Mouse (Mus musculus) testis, adult 2 months (tissue): Measurements from ENCODE around the gene Bach2. TPM values are rescaled to one million over a fixed set of nuclear protein-coding genes. Genes with fewer than 3 reads are reported as not detected.

ENCODE experiments used
- H3K27ac ChIP-seq: fragments of 200-500 bp; 2 replicates; pipeline ENCODE4 v1.5.1; 2012; ENCODE audit warnings: low read depth, low read length; ENCODE audit not compliant: control insufficient read depth, insufficient read depth
- H3K27me3 ChIP-seq: fragments of 200-500 bp; 2 replicates; pipeline ENCODE4 v1.6.1; 2012; ENCODE audit warnings: mild to moderate bottlenecking, low read length, moderate library complexity; ENCODE audit not compliant: control insufficient read depth, insufficient read depth
- H3K36me3 ChIP-seq: fragments of 200-500 bp; 2 replicates; pipeline ENCODE4 v1.6.1; 2012; ENCODE audit warnings: mild to moderate bottlenecking, low read length; ENCODE audit not compliant: control insufficient read depth, insufficient read depth
- H3K4me1 ChIP-seq: fragments of 200-500 bp; 2 replicates; pipeline ENCODE4 v1.6.1; 2012; ENCODE audit warnings: low read length; ENCODE audit not compliant: control insufficient read depth, insufficient read depth
- H3K4me3 ChIP-seq: fragments of 200-500 bp; 2 replicates; pipeline ENCODE4 v1.5.1; 2012; ENCODE audit warnings: low read depth, mild to moderate bottlenecking, low read length, moderate library complexity, mixed read lengths; ENCODE audit not compliant: control insufficient read depth
- CTCF ChIP-seq: fragments of 200-500 bp; IDR thresholded peaks from 2 replicates; pipeline ENCODE4 v1.5.1; 2012; ENCODE audit warnings: low read depth, mild to moderate bottlenecking, inconsistent platforms, low read length, moderate library complexity; ENCODE audit not compliant: control insufficient read depth, insufficient read depth, insufficient replicate concordance
- POLR2A ChIP-seq: fragments of 200-500 bp; IDR thresholded peaks from 2 replicates; pipeline ENCODE4 v1.6.1; 2012; ENCODE audit warnings: low read depth, mild to moderate bottlenecking, inconsistent platforms, low read length, moderate library complexity; ENCODE audit not compliant: control insufficient read depth
- polyA plus RNA-seq: library from polyadenylated mRNA; depleted of rRNA; stranded (reverse); fragments of >200 nt; gene quantifications from 2 replicates; pipeline ENCODE4 v1.2.3, GENCODE M21; 2012

Gene Bach2
- polyA plus RNA-seq, 1 experiment = 2.3 TPM

DNA sequence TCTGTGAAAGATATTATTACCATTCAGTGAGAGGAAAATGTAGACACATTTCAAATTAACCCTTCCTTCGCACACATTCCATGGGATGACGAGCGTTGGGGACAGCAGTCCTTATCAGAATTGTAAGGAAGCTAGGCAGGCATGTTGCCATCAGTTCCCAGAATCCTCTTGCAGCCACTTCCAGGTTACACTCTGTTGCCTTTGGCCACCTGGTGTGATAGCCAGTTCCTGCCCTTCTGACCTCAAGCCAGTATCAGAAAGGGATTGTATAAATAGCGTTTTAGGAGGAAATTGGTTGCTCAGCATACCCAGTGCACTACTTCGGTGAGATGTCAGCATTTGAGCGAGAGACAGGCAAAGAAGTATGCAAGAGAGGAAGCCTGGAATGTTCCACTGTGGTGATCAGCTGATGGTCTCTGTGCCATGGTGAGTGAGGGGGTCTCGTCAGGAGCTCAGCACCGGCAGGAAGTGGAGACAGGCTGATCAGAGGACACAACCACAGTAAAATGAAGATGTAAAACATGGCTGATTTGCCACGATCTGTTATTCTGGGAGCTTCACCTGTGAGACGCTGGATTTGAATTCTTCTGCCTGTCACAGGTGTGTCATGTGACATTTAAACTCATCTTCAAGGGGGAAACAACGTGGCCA is 9.0 kb downstream of the Bach2 start:
- no peak for TF ChIP-seq POLR2A
- no peak for TF ChIP-seq CTCF
- Histone ChIP-seq H3K36me3 (no peaks in the 10 kb centered on the region), H3K4me3 (no peak overlapping the region), H3K27me3 (no peaks in the 10 kb centered on the region), H3K27ac (no peak overlapping the region), H3K4me1 (no peaks in the 10 kb centered on the region)

DNA sequence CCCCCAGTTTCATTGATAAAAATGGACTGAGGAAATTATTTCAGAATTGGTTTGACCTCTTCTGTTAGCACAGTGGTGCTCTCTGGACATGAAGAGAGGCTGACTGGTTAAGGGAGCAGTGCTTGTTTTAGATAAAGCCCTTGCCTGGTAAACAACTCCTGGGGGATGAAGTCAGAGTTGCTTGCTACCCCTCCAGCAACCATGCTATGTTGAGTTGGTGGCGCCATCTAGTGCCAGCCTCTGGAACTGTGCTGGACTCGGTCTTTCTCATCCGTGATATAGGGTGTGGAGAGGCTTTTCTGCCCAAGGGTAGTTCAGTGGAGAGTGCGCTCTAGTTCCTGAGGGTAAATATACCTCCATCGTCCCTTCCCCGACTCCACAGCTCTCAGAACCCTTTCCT is 9.6 kb downstream of the Bach2 start:
- TF ChIP-seq CTCF (peak; percentile 94), POLR2A (no peak)
- H3K4me1 ChIP-seq = no peaks in the 10 kb centered on the region
- H3K27ac ChIP-seq = no peak overlapping the region
- H3K27me3 ChIP-seq = no peaks in the 10 kb centered on the region
- no peaks in the 10 kb centered on the region for H3K36me3 ChIP-seq
- no peak overlapping the region for H3K4me3 ChIP-seq

DNA sequence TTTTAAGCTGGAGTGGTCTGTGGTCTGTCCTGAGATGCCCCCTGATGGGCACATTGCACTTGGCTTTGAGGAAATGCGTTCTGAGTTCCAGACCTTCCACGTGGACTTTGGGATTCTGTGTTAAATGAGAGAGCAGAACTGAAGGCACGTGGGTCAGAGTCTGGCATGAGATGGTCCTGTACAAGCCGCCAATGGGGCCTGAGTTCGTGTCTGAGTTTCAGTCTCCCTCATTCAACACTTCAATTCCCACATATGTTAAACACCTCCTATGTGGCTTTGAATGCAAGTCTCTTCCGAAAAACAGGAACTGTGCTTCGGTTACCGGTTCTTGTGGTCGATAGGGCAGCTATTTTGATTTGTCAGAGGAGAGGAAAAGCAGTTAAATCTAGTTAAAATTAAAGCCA is 10.4 kb downstream of the Bach2 start:
- H3K36me3 ChIP-seq = no peaks in the 10 kb centered on the region
- no peak overlapping the region for H3K4me3 ChIP-seq
- H3K27ac ChIP-seq = no peak overlapping the region
- TF ChIP-seq POLR2A (no peak), CTCF (no peak)
- H3K4me1 ChIP-seq = no peaks in the 10 kb centered on the region
- H3K27me3 ChIP-seq = no peaks in the 10 kb centered on the region

GRCm38 (mm10) chr4:32249748-32250332 is 11.2 kb downstream of the Bach2 start:
- Histone ChIP-seq H3K27me3 (no peaks in the 10 kb centered on the region), H3K4me3 (no peak overlapping the region), H3K36me3 (no peaks in the 10 kb centered on the region), H3K4me1 (no peaks in the 10 kb centered on the region), H3K27ac (no peak overlapping the region)
- TF ChIP-seq POLR2A (no peak), CTCF (no peak)

DNA sequence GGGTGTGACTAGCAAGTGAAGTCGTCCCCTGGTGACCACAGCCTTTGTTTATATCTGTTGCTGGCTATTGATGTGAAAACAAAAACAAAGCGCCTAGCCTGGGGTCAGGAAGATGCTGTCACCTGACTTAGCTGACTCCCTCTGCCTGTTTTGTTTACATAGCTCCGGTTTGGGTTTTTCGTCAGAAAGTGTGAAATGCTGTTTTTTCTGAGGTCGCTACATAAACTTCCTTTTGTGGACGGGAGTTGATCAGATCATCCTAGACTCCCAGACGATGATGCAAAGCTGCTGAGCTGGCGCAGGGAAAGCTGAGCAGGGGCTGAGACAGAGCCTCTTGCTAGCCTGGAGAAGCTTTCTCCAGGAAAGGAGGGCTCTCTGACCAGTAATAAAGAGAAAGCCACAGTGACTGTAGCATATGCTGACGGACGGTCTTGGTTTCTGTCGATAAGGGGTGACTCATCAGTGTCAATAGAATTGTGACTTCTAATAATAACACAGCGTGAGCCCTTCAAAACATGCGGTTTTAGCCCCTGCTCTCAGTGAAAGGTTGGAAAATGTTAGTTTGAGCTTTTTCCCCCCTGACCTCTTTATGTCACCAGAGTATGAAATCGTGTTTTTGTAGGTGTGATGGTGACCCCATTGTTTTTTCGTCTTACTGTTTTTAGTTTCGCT is 11.9 kb downstream of the Bach2 start:
- TF ChIP-seq CTCF (no peak), POLR2A (no peak)
- Histone ChIP-seq H3K27ac (no peak overlapping the region), H3K36me3 (no peaks in the 10 kb centered on the region), H3K4me3 (no peak overlapping the region), H3K4me1 (no peaks in the 10 kb centered on the region), H3K27me3 (no peaks in the 10 kb centered on the region)

DNA sequence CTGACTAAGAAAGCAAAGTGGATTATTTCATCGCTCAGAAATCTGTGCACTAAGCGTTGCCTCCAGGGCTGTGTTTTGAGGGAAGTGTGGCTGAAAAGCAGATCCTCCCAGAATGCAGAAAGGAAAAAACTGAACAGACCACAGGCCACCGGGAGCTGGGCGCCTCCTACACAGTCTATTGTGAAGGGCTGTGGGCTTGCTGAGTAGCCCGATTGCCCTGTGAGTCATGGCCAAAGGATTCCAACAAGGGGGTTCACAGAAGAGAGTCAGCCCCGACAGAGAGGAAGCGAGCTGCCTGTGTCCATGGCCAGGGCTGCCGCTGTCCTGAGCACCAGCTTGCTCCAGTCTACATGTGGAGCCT is 12.4 kb downstream of the Bach2 start:
- Histone ChIP-seq H3K4me1 (no peaks in the 10 kb centered on the region), H3K36me3 (no peaks in the 10 kb centered on the region), H3K27me3 (no peaks in the 10 kb centered on the region), H3K27ac (no peak overlapping the region), H3K4me3 (no peak overlapping the region)
- TF ChIP-seq POLR2A (no peak), CTCF (no peak)

GRCm38 (mm10) chr4:32251946-32252672 is 13.5 kb downstream of the Bach2 start:
- H3K36me3 ChIP-seq = no peaks in the 10 kb centered on the region
- TF ChIP-seq POLR2A = no peak
- TF ChIP-seq CTCF = no peak
- no peaks in the 10 kb centered on the region for H3K27me3 ChIP-seq
- no peak overlapping the region for H3K4me3 ChIP-seq
- H3K4me1 ChIP-seq = no peaks in the 10 kb centered on the region
- H3K27ac ChIP-seq = no peak overlapping the region
